Mouse (Mus musculus): ENCODE data around the gene Zeb2. TPM values are rescaled to one million over a fixed set of nuclear protein-coding genes. Genes with fewer than 3 reads are reported as not detected.

Zeb2 gene
- polyA plus RNA-seq, 1 experiment from 2014 or later: 44.5 TPM

DNA sequence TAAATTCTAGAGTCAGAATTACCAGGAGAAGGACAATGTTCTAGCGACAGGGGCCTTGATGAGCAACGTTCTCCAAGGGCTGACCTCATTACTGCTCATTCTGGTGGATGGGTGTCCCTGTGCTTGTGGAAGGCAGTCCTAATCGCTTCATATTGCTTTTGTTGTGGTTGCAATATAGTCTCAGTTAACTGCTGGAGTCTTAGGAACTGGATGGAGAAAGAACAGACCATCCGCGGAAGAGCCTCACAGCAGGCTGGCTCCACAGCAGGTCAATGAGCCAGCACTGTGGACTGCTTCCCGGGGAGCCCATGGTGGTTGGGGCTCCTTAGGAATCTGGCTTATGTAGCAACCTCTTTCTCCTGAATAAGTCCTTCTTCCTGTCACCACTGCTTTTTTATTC is 12.4 kb upstream of the Zeb2 start:
- Histone ChIP-seq H3K9ac (ENCODE audit: low read length) (no peak overlapping the region), H3K4me1 (replicated peaks; ENCODE audit: control insufficient read depth, insufficient read depth, low read length) (no peaks in the 10 kb centered on the region), H3K27me3 (replicated peaks; ENCODE audit: control insufficient read depth, insufficient read depth, low read length) (no peaks in the 10 kb centered on the region), H3K9me3 (ENCODE audit: control insufficient read depth, low read length) (no peaks in the 10 kb centered on the region), H3K27ac (ENCODE audit: low read depth) (no peak overlapping the region), H3K36me3 (ENCODE audit: control insufficient read depth, insufficient read depth, low read length) (no peaks in the 10 kb centered on the region), H3K4me2 (ENCODE audit: low read length) (no peak overlapping the region), H3K4me3 (ENCODE audit: low read depth, low read length) (no peak overlapping the region)
- 48% methylated on average over 6 of the region's 6 CpGs for WGBS
- DNase-seq (ENCODE audit: low spot score): no peak
- no peak for ATAC-seq (replicated peaks; ENCODE audit: low FRiP score, low TSS enrichment, low read depth)

DNA sequence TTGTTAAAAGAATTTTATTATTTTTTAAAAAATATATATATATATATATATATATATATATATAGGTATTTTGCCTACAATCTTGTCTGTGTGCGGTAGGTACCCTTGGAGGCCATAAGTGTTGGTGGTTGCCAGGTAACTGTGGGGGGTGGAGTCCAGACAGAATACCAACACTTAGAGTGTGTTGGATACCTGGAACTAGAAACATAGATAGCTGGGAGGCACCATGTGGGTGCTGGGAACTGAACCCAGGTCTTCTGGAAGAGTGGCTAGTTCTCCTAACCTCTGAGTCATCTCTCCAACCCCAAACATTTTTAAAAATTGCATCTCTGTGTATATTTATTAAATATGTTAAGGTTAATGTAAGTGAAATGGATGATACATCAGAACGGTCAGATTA is 11.5 kb upstream of the Zeb2 start:
- no peak for DNase-seq (ENCODE audit: low spot score)
- Histone ChIP-seq H3K4me1 (replicated peaks; ENCODE audit: control insufficient read depth, insufficient read depth, low read length) (no peaks in the 10 kb centered on the region), H3K36me3 (ENCODE audit: control insufficient read depth, insufficient read depth, low read length) (no peaks in the 10 kb centered on the region), H3K9ac (ENCODE audit: low read length) (no peak overlapping the region), H3K9me3 (ENCODE audit: control insufficient read depth, low read length) (no peaks in the 10 kb centered on the region), H3K27ac (ENCODE audit: low read depth) (no peak overlapping the region), H3K4me3 (ENCODE audit: low read depth, low read length) (no peak overlapping the region), H3K4me2 (ENCODE audit: low read length) (no peak overlapping the region), H3K27me3 (replicated peaks; ENCODE audit: control insufficient read depth, insufficient read depth, low read length) (no peaks in the 10 kb centered on the region)
- ATAC-seq (replicated peaks; ENCODE audit: low FRiP score, low TSS enrichment, low read depth): no peak
- WGBS: 96% methylated on average over 2 of the region's 2 CpGs

DNA sequence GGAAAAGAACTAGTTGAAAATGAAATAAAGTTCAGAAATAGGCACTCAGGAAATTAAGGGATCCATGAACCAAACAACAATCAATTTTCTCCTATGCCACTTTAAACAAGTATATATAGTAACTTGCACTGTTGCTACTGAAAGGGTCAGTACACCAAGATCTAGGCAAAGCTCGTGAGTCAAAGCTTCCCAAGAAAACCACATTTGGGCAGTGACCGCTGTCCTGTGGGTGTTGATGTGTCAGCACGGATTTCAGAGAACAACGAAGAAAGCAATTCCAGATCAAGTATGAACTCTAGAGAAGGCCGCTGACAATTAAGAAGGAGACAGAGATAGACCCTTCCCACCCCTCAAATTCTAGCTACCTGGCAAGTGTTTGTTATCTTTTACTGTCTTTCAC is 9.2 kb upstream of the Zeb2 start:
- H3K27ac ChIP-seq (ENCODE audit: low read depth): no peak overlapping the region
- H3K4me1 ChIP-seq (replicated peaks; ENCODE audit: control insufficient read depth, insufficient read depth, low read length): no peaks in the 10 kb centered on the region
- no peaks in the 10 kb centered on the region for H3K27me3 ChIP-seq (replicated peaks; ENCODE audit: control insufficient read depth, insufficient read depth, low read length)
- no peaks in the 10 kb centered on the region for H3K9me3 ChIP-seq (ENCODE audit: control insufficient read depth, low read length)
- ATAC-seq (replicated peaks; ENCODE audit: low FRiP score, low TSS enrichment, low read depth) (no peak), DNase-seq (ENCODE audit: low spot score) (no peak)
- H3K9ac ChIP-seq (ENCODE audit: low read length): no peak overlapping the region
- H3K4me2 ChIP-seq (ENCODE audit: low read length): no peak overlapping the region
- H3K36me3 ChIP-seq (ENCODE audit: control insufficient read depth, insufficient read depth, low read length): no peaks in the 10 kb centered on the region
- no peak overlapping the region for H3K4me3 ChIP-seq (ENCODE audit: low read depth, low read length)
- WGBS: 93% methylated on average over 5 of the region's 5 CpGs

DNA sequence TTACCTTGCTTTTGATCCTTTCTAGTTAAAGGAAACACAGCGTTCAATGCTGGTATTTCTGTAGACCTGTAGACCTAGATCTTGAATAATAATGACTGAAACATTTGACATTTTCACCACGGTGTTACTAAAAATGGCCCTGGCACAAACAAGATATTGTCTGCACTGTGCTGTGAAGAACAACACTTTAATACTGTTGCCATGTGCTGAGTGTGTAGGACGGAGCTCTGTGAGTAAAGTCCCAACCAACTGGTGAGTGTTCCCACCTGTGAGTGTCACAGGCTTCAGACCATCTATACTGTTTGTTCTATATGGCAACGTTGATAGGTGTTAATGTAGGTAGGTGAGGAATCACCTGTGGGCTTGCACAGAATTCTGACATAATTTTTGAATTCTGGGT is 8.0 kb upstream of the Zeb2 start:
- no peak overlapping the region for H3K4me3 ChIP-seq (ENCODE audit: low read depth, low read length)
- no peak for DNase-seq (ENCODE audit: low spot score)
- no peaks in the 10 kb centered on the region for H3K36me3 ChIP-seq (ENCODE audit: control insufficient read depth, insufficient read depth, low read length)
- H3K4me2 ChIP-seq (ENCODE audit: low read length): no peak overlapping the region
- no peak overlapping the region for H3K27ac ChIP-seq (ENCODE audit: low read depth)
- no peak overlapping the region for H3K9ac ChIP-seq (ENCODE audit: low read length)
- 70% methylated on average over 4 of the region's 4 CpGs for WGBS
- H3K4me1 ChIP-seq (replicated peaks; ENCODE audit: control insufficient read depth, insufficient read depth, low read length): no peaks in the 10 kb centered on the region
- H3K9me3 ChIP-seq (ENCODE audit: control insufficient read depth, low read length): no peaks in the 10 kb centered on the region
- ATAC-seq (replicated peaks; ENCODE audit: low FRiP score, low TSS enrichment, low read depth): no peak
- no peaks in the 10 kb centered on the region for H3K27me3 ChIP-seq (replicated peaks; ENCODE audit: control insufficient read depth, insufficient read depth, low read length)

DNA sequence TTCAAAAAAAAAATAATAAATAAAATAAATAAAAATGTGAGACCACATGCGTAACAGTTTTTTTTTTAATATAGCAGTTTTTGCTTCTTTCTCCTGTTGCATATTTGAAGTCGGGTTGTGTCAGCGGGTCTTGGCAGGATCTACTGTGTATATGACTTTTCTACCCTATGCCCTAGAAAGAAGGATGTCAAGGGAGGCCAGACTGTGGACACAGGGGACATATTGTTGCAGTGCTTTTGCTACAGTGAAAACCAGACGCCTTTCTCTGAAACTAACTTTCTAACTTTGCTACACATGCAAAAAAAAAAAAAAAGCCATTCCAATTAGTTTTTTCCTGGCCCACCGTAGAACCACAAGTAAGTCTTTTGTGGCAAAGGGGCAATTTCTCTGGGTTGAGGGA is 6.3 kb upstream of the Zeb2 start:
- Histone ChIP-seq H3K27me3 (replicated peaks; ENCODE audit: control insufficient read depth, insufficient read depth, low read length) (no peaks in the 10 kb centered on the region), H3K4me3 (ENCODE audit: low read depth, low read length) (no peak overlapping the region), H3K36me3 (ENCODE audit: control insufficient read depth, insufficient read depth, low read length) (no peaks in the 10 kb centered on the region), H3K9ac (ENCODE audit: low read length) (no peak overlapping the region), H3K4me2 (ENCODE audit: low read length) (no peak overlapping the region), H3K4me1 (replicated peaks; ENCODE audit: control insufficient read depth, insufficient read depth, low read length) (no peaks in the 10 kb centered on the region), H3K9me3 (ENCODE audit: control insufficient read depth, low read length) (no peaks in the 10 kb centered on the region), H3K27ac (ENCODE audit: low read depth) (no peak overlapping the region)
- 87% methylated on average over 5 of the region's 5 CpGs for WGBS
- ATAC-seq (replicated peaks; ENCODE audit: low FRiP score, low TSS enrichment, low read depth): no peak
- DNase-seq (ENCODE audit: low spot score): no peak

DNA sequence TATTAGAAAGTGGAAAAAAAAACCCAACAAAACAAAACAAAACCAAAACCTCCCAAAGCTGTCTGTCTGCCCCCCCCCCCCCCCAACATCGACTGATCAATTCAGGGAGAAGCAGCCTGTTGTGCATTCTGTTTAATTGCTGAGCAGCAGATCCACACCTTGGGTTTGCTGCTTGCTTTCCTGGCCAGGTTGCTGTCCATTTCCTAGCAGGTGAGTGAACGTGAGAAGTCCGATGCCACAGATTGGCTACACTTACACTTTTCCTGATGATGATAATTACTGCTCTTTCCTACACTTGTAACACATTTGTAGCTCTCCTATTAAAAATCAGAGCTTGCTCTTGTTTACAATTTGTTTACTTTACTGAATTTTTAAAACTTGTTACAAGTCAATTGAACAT is 926 bp upstream of the Zeb2 start:
- 0 out of 2 replicates have a peak, but pooled peaks cover 12% of the 10 kb centered on the region for H3K4me1 ChIP-seq (replicated peaks; ENCODE audit: control insufficient read depth, insufficient read depth, low read length)
- H3K9ac ChIP-seq (ENCODE audit: low read length): no peak overlapping the region
- WGBS: 52% methylated on average over 3 of the region's 3 CpGs
- no peak overlapping the region for H3K4me2 ChIP-seq (ENCODE audit: low read length)
- peaks cover 27% of the 10 kb centered on the region for H3K27me3 ChIP-seq (replicated peaks; ENCODE audit: control insufficient read depth, insufficient read depth, low read length)
- ATAC-seq (replicated peaks; ENCODE audit: low FRiP score, low TSS enrichment, low read depth): no peak
- H3K36me3 ChIP-seq (ENCODE audit: control insufficient read depth, insufficient read depth, low read length): no peaks in the 10 kb centered on the region
- H3K27ac ChIP-seq (ENCODE audit: low read depth): no peak overlapping the region
- no peak overlapping the region for H3K4me3 ChIP-seq (ENCODE audit: low read depth, low read length)
- DNase-seq (ENCODE audit: low spot score): peak; percentile 47
- H3K9me3 ChIP-seq (ENCODE audit: control insufficient read depth, low read length): no peaks in the 10 kb centered on the region

DNA sequence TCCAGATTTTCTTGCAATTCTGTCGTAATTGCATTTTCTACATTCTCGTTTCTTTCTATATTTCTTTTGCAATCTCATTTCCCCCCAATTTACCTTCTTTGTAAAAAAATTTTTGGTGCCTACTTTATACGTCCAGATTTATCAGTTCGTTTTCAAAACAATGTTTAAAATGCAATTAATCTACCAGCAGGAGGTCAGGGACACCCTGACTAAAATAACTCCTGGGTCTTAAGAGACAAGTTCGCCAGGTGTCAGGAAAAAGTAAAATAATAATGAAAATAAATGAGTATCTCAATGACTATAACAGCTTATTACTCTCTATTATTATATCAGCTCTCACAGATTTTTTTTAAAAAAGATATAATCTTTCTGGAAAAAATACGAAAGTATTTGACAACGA is 397 bp upstream of the Zeb2 start:
- ATAC-seq (replicated peaks; ENCODE audit: low FRiP score, low TSS enrichment, low read depth) (no peak), DNase-seq (ENCODE audit: low spot score) (no peak)
- Histone ChIP-seq H3K4me1 (replicated peaks; ENCODE audit: control insufficient read depth, insufficient read depth, low read length) (0 out of 2 replicates have a peak, but pooled peaks cover 12% of the 10 kb centered on the region), H3K4me2 (ENCODE audit: low read length) (peak overlapping the region; percentile 75), H3K36me3 (ENCODE audit: control insufficient read depth, insufficient read depth, low read length) (no peaks in the 10 kb centered on the region), H3K27ac (ENCODE audit: low read depth) (peak overlapping the region; percentile 81), H3K9ac (ENCODE audit: low read length) (peak overlapping the region; percentile 68), H3K9me3 (ENCODE audit: control insufficient read depth, low read length) (no peaks in the 10 kb centered on the region), H3K27me3 (replicated peaks; ENCODE audit: control insufficient read depth, insufficient read depth, low read length) (peaks cover 32% of the 10 kb centered on the region), H3K4me3 (ENCODE audit: low read depth, low read length) (peak overlapping the region; percentile 52)
- WGBS: 30% methylated on average over 7 of the region's 7 CpGs

DNA sequence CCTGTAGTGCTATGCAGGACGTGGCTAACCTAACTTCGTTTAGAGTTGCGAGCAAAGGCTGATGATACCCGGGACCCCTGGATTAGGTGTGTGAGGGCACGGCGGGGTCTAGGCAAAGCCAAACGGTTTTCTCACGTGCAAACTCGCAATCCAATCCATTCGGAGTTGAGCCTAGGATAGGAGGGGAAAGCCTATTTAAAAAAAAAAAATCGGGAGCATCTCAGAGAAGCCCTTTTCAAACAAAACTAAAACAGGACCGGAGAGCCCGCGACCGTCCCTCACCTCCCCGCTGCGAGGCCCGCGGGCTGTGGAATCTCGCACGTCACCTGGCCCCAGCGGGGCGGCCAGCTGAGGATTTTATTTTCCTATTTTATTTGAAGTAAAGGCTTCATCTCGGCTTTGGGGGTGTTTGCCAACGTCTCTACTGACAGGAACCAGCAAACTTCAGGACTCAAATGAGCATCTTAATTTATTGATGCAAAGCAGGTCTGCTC is 617 bp downstream of the Zeb2 start:
- under 1% methylated on average over 25 of the region's 25 CpGs for WGBS
- no peak for ATAC-seq (replicated peaks; ENCODE audit: low FRiP score, low TSS enrichment, low read depth)

DNA sequence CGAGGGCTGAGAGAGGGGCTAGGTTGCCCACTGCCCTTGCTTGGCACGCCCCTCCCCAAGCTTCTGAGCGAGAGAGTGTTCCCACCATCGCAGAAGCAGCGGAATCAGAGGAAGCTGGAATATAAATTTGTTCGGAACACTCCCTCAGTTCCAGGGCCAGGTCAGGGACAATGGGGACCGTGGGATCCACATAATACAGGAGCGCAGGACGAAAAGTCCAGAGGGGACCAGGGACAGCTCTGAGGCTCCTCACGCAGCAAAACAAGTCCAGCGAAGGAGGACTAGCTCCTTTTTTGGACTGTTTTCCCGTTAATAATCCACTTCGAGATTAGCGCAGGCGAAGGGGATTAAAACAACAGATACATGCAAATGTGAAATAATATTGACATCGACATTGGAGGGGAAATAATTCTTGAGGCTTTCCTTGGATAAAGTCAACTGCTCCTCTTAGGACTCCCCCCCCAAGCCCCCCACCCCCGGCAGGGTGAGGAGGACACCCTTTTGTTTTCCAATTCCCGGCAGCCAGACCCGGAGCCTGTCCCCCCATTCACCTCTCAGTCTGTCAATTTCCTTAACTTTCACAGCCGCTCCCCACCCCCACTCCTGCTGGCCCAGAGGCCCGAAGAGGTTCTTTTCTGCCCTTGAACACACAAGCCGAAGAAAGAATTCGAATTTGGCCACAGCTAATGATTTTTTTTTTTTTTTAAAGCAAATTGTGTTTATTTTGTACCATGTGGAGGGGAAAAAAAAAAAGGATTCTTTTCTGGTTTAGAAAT is 1.3 kb downstream of the Zeb2 start:
- H3K27me3 ChIP-seq (replicated peaks; ENCODE audit: control insufficient read depth, insufficient read depth, low read length): peaks cover 38% of the 10 kb centered on the region
- no peak for ATAC-seq (replicated peaks; ENCODE audit: low FRiP score, low TSS enrichment, low read depth)

More for the DNA sequence above, 617 bp downstream of the Zeb2 start:
- H3K36me3 ChIP-seq (ENCODE audit: control insufficient read depth, insufficient read depth, low read length): no peaks in the 10 kb centered on the region
- 0 out of 2 replicates have a peak, but pooled peaks cover 12% of the 10 kb centered on the region for H3K4me1 ChIP-seq (replicated peaks; ENCODE audit: control insufficient read depth, insufficient read depth, low read length)
- H3K9me3 ChIP-seq (ENCODE audit: control insufficient read depth, low read length): no peaks in the 10 kb centered on the region
- peak; percentile 72 for DNase-seq (ENCODE audit: low spot score)
- H3K27ac ChIP-seq (ENCODE audit: low read depth): peak overlapping the region; percentile 81
- H3K4me2 ChIP-seq (ENCODE audit: low read length): peak overlapping the region; percentile 75
- peak overlapping the region; percentile 52 for H3K4me3 ChIP-seq (ENCODE audit: low read depth, low read length)
- peaks cover 38% of the 10 kb centered on the region for H3K27me3 ChIP-seq (replicated peaks; ENCODE audit: control insufficient read depth, insufficient read depth, low read length)
- peak overlapping the region; percentile 68 for H3K9ac ChIP-seq (ENCODE audit: low read length)

More for the DNA sequence above, 1.3 kb downstream of the Zeb2 start:
- peak; percentile 76 for DNase-seq (ENCODE audit: low spot score)
- Histone ChIP-seq H3K9me3 (ENCODE audit: control insufficient read depth, low read length) (no peaks in the 10 kb centered on the region), H3K4me3 (ENCODE audit: low read depth, low read length) (peak overlapping the region; percentile 52), H3K4me2 (ENCODE audit: low read length) (peak overlapping the region; percentile 75), H3K9ac (ENCODE audit: low read length) (peak overlapping the region; percentile 68), H3K4me1 (replicated peaks; ENCODE audit: control insufficient read depth, insufficient read depth, low read length) (0 out of 2 replicates have a peak, but pooled peaks cover 12% of the 10 kb centered on the region), H3K36me3 (ENCODE audit: control insufficient read depth, insufficient read depth, low read length) (no peaks in the 10 kb centered on the region), H3K27ac (ENCODE audit: low read depth) (peak overlapping the region; percentile 81)
- 1% methylated on average over 23 of the region's 23 CpGs for WGBS

Data from intestine, embryonic 14.5 days (tissue).